Mouse (Mus musculus) erythroblast, embryonic 14.5 days (primary cell): ENCODE data around the gene Gm45837. TPM values are rescaled to one million over a fixed set of nuclear protein-coding genes. Genes with fewer than 3 reads are reported as not detected.

Experiments used
- H3K27me3 ChIP-seq: 2 replicates; pipeline ENCODE4 v1.6.1; 2012; ENCODE audit warnings: inconsistent platforms; ENCODE audit not compliant: control insufficient read depth
- H3K36me3 ChIP-seq: 2 replicates; pipeline ENCODE4 v1.6.1; 2012; ENCODE audit warnings: mild to moderate bottlenecking, inconsistent platforms; ENCODE audit not compliant: control insufficient read depth
- H3K4me1 ChIP-seq: 2 replicates; pipeline ENCODE4 v1.6.1; 2012; ENCODE audit warnings: inconsistent platforms; ENCODE audit not compliant: control insufficient read depth
- H3K4me3 ChIP-seq: replicated peaks from 2 replicates; pipeline ENCODE3; 2012; ENCODE audit warnings: moderate library complexity, mild to moderate bottlenecking, inconsistent platforms
- H3K9me3 ChIP-seq: 2 replicates; pipeline ENCODE4 v1.6.1; 2012; ENCODE audit warnings: low read length, inconsistent platforms, mixed read lengths; ENCODE audit not compliant: control insufficient read depth
- GATA1 ChIP-seq: IDR thresholded peaks from 2 replicates; pipeline ENCODE4 v1.6.1; 2012; ENCODE audit warnings: low read length, inconsistent platforms, mixed read lengths
- TAL1 ChIP-seq: IDR thresholded peaks from 3 replicates; pipeline ENCODE4 v1.6.1; 2012; ENCODE audit warnings: low read length, inconsistent platforms, mixed read lengths
- polyA plus RNA-seq: library from polyadenylated mRNA; stranded (reverse); fragments of >175 nt; gene quantifications from 2 replicates; pipeline ENCODE4 v1.2.3, GENCODE M21; 2012

Gm45837 gene
- polyA plus RNA-seq, 1 experiment: not detected

GRCm38 (mm10) chr7:101465850-101466580, 55.3 kb downstream of the Gm45837 start:
- H3K27me3 ChIP-seq: no peaks in the 10 kb centered on the region
- TF ChIP-seq GATA1 (no peak), TAL1 (no peak)
- H3K9me3 ChIP-seq: no peaks in the 10 kb centered on the region
- H3K4me3 ChIP-seq: no peak overlapping the region
- H3K4me1 ChIP-seq: no peaks in the 10 kb centered on the region
- H3K36me3 ChIP-seq: no peaks in the 10 kb centered on the region

GRCm38 (mm10) chr7:101466581-101467081, 55.9 kb downstream of the Gm45837 start:
- no peaks in the 10 kb centered on the region for H3K27me3 ChIP-seq
- no peak for TF ChIP-seq GATA1
- no peak for TF ChIP-seq TAL1
- H3K36me3 ChIP-seq: no peaks in the 10 kb centered on the region
- no peak overlapping the region for H3K4me3 ChIP-seq
- no peaks in the 10 kb centered on the region for H3K9me3 ChIP-seq
- no peaks in the 10 kb centered on the region for H3K4me1 ChIP-seq

GRCm38 (mm10) chr7:101471423-101471822, 60.7 kb downstream of the Gm45837 start:
- Histone ChIP-seq H3K9me3 (no peaks in the 10 kb centered on the region), H3K4me3 (no peak overlapping the region), H3K4me1 (no peaks in the 10 kb centered on the region), H3K27me3 (no peaks in the 10 kb centered on the region), H3K36me3 (no peaks in the 10 kb centered on the region)
- no peak for TF ChIP-seq GATA1
- no peak for TF ChIP-seq TAL1

- Histone ChIP-seq H3K36me3 (no peaks in the 10 kb centered on the region), H3K4me3 (no peak overlapping the region), H3K9me3 (no peaks in the 10 kb centered on the region), H3K4me1 (no peaks in the 10 kb centered on the region), H3K27me3 (no peaks in the 10 kb centered on the region)
- TF ChIP-seq GATA1: no peak
Measured at GRCm38 (mm10) chr7:101471968-101472480, 61.3 kb downstream of the Gm45837 start.

- no peaks in the 10 kb centered on the region for H3K9me3 ChIP-seq
- H3K27me3 ChIP-seq: no peaks in the 10 kb centered on the region
- no peak overlapping the region for H3K4me3 ChIP-seq
- H3K36me3 ChIP-seq: no peaks in the 10 kb centered on the region
- H3K4me1 ChIP-seq: no peaks in the 10 kb centered on the region
- TF ChIP-seq TAL1: no peak
- no peak for TF ChIP-seq GATA1
Measured at GRCm38 (mm10) chr7:101472598-101473558, 62.2 kb downstream of the Gm45837 start.

- Histone ChIP-seq H3K36me3 (no peaks in the 10 kb centered on the region), H3K4me1 (no peaks in the 10 kb centered on the region), H3K9me3 (no peaks in the 10 kb centered on the region), H3K27me3 (no peaks in the 10 kb centered on the region), H3K4me3 (no peak overlapping the region)
- TF ChIP-seq TAL1 (no peak), GATA1 (no peak)
Measured at GRCm38 (mm10) chr7:101474399-101474811, 63.7 kb downstream of the Gm45837 start.

- Histone ChIP-seq H3K36me3 (no peaks in the 10 kb centered on the region), H3K9me3 (no peaks in the 10 kb centered on the region), H3K4me3 (no peak overlapping the region), H3K27me3 (no peaks in the 10 kb centered on the region), H3K4me1 (no peaks in the 10 kb centered on the region)
- no peak for TF ChIP-seq TAL1
- no peak for TF ChIP-seq GATA1
Measured at GRCm38 (mm10) chr7:101476028-101476427, 65.3 kb downstream of the Gm45837 start.

GRCm38 (mm10) chr7:101476493-101476892, 65.8 kb downstream of the Gm45837 start:
- no peaks in the 10 kb centered on the region for H3K4me1 ChIP-seq
- no peaks in the 10 kb centered on the region for H3K27me3 ChIP-seq
- no peak overlapping the region for H3K4me3 ChIP-seq
- H3K36me3 ChIP-seq: no peaks in the 10 kb centered on the region
- H3K9me3 ChIP-seq: no peaks in the 10 kb centered on the region
- TF ChIP-seq TAL1 (no peak), GATA1 (no peak)

- H3K27me3 ChIP-seq: no peaks in the 10 kb centered on the region
- no peaks in the 10 kb centered on the region for H3K9me3 ChIP-seq
- no peaks in the 10 kb centered on the region for H3K36me3 ChIP-seq
- TF ChIP-seq GATA1 (no peak), TAL1 (no peak)
- no peak overlapping the region for H3K4me3 ChIP-seq
- H3K4me1 ChIP-seq: no peaks in the 10 kb centered on the region
Measured at GRCm38 (mm10) chr7:101477200-101477599, 66.5 kb downstream of the Gm45837 start.
